Mouse (Mus musculus) kidney, embryonic 16.5 days (tissue): Measurements from ENCODE around the gene Schip1. TPM values are rescaled to one million over a fixed set of nuclear protein-coding genes. Genes with fewer than 3 reads are reported as not detected.

Experiments
- ATAC-seq: fragments of 200-750 bp; cut with Nextera tagmentation; 2 replicates; pipeline ENCODE4 v1.8.0; 2017; ENCODE audit warnings: moderate TSS enrichment; ENCODE audit not compliant: low FRiP score, low TSS enrichment
- H3K27ac ChIP-seq: fragments of 300-500 bp; sonication (generic); 2 replicates; pipeline ENCODE4 v1.5.1; 2014; ENCODE audit warnings: low read length
- H3K27me3 ChIP-seq: fragments of 300-500 bp; sonication (generic); 2 replicates; pipeline ENCODE4 v1.6.1; 2014; ENCODE audit warnings: low read length, control low read depth, mixed read lengths; ENCODE audit not compliant: insufficient read depth
- H3K36me3 ChIP-seq: fragments of 300-500 bp; sonication (generic); 2 replicates; pipeline ENCODE4 v1.6.1; 2014; ENCODE audit warnings: low read length, control low read depth, mixed read lengths; ENCODE audit not compliant: insufficient read depth
- H3K4me1 ChIP-seq: fragments of 300-500 bp; sonication (generic); 2 replicates; pipeline ENCODE4 v1.6.1; 2014; ENCODE audit warnings: low read length, control low read depth, mixed read lengths; ENCODE audit not compliant: insufficient read depth
- H3K4me2 ChIP-seq: fragments of 300-500 bp; sonication (generic); replicated peaks from 2 replicates; pipeline ENCODE4 v1.6.1; 2014; ENCODE audit warnings: low read depth, low read length
- H3K4me3 ChIP-seq: fragments of 300-500 bp; sonication (generic); 2 replicates; pipeline ENCODE4 v1.5.1; 2014; ENCODE audit warnings: mild to moderate bottlenecking, low read length
- H3K9ac ChIP-seq: fragments of 300-500 bp; sonication (generic); replicated peaks from 2 replicates; pipeline ENCODE4 v1.6.1; 2014; ENCODE audit warnings: low read length
- H3K9me3 ChIP-seq: fragments of 300-500 bp; sonication (generic); 2 replicates; pipeline ENCODE4 v1.6.1; 2016; ENCODE audit warnings: low read length, control low read depth
- WGBS: fragments of 180-500 bp; shearing (Covaris S2); extraction: QIAGEN DNeasy Blood & Tissue Kit; methylation state at CpG from one replicate; pipeline ENCODE4 v1.1.7; 2014; 5-methylcytosine and 5-hydroxymethylcytosine counted together
- polyA plus RNA-seq: library from polyadenylated mRNA; unstranded; fragments of >200 nt; fragmentation: Nextera tagmentation; extraction: Ambion mirVana; gene quantifications from 2 replicates; pipeline ENCODE4 v1.2.1, GENCODE M21; 2015

Schip1 gene
- polyA plus RNA-seq, 1 experiment from 2014 or later = 48.9 TPM

DNA sequence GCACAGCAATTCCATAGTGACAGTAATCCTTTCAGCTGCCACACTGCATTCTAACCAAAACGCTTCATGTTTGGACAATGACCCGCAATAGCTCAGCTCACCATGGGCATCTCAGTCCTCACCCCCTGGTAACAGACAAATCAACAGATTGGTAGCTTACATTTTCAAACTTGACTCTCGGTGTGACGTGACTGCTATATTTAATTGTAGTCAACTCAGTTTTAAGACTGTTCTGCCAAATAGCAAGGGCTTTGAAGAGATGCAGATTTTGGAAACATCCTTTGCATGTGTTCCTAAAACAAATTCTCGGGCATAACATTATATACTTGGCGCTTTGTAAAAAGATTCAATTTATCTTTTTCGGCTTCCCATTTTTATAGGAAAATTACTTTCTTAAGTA is 232.2 kb downstream of the Schip1 start:
- ATAC-seq = no peak
- Histone ChIP-seq H3K9ac (no peak overlapping the region), H3K4me1 (no peaks in the 10 kb centered on the region), H3K36me3 (no peaks in the 10 kb centered on the region), H3K27ac (no peak overlapping the region), H3K27me3 (no peaks in the 10 kb centered on the region), H3K9me3 (no peaks in the 10 kb centered on the region), H3K4me2 (no peak overlapping the region), H3K4me3 (no peak overlapping the region)
- WGBS = 93% methylated on average over 7 of the region's 7 CpGs

DNA sequence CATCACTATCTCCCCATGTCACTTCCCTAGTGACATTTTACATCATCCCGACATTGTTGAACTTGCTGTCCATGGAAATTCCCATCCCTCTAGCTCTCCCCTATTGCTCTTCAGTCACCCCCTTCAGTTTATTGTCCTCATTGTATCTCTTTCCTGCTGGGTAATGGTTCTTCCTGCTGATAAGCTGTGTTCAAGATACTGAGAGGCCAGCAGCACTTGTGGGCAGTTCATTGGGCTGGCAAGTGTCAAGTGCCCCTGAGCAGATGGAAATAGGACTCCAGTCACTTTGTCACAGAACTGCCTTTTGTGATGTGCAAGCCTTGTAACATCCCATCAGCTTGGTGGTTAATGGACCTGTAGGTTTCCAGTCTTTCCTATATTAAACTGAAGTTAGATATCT is 241.0 kb downstream of the Schip1 start:
- 28% methylated on average over 1 of the region's 1 CpGs for WGBS
- no peak overlapping the region for H3K4me3 ChIP-seq
- no peak overlapping the region for H3K9ac ChIP-seq
- no peak overlapping the region for H3K27ac ChIP-seq
- H3K4me1 ChIP-seq = no peaks in the 10 kb centered on the region
- no peaks in the 10 kb centered on the region for H3K27me3 ChIP-seq
- H3K4me2 ChIP-seq = no peak overlapping the region
- no peaks in the 10 kb centered on the region for H3K9me3 ChIP-seq
- ATAC-seq = no peak
- H3K36me3 ChIP-seq = no peaks in the 10 kb centered on the region

DNA sequence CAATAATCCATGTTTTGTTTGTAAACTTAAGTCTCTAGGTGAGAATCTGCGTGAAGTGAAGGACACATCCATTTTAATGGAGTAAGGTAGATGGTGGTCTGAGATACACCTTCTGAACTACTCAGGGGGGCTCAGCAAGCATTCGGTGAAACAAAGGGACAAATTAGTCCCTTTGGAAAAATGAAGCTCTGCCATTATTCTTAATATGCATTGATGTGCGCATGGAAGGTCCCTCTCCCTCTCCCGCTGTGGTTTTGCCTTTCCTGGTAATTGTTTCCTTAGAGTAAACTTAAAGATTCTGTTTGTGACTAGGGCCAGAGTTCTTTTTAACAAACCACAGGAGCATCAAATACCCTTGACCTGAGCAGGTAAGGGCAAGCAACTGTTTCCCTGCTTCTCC is 242.1 kb downstream of the Schip1 start:
- H3K9me3 ChIP-seq = no peaks in the 10 kb centered on the region
- no peak overlapping the region for H3K4me2 ChIP-seq
- no peak overlapping the region for H3K27ac ChIP-seq
- no peak for ATAC-seq
- no peak overlapping the region for H3K9ac ChIP-seq
- H3K27me3 ChIP-seq = no peaks in the 10 kb centered on the region
- WGBS = 65% methylated on average over 4 of the region's 4 CpGs
- H3K4me1 ChIP-seq = no peaks in the 10 kb centered on the region
- no peaks in the 10 kb centered on the region for H3K36me3 ChIP-seq
- no peak overlapping the region for H3K4me3 ChIP-seq

DNA sequence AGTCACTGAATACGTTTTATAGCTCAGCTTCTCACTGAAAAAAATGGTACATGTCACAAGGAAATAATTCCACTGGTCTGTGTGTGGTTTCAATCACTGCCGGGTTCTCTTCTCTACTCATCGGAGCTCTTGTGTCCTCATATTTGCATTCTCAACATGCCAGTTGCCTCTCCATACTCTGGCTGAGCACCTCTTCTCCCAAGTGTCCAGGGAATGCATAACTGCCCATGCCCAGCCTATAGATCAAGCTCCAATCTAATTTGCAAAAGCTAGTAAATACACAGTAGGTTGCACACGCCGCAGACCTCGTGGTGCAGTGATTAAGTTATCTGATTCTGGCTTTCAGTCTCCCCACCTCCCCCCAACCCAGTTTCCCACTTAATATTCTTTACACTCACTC is 261.0 kb downstream of the Schip1 start:
- ATAC-seq = no peak
- no peak overlapping the region for H3K9ac ChIP-seq
- no peaks in the 10 kb centered on the region for H3K9me3 ChIP-seq
- no peaks in the 10 kb centered on the region for H3K36me3 ChIP-seq
- H3K27ac ChIP-seq = no peak overlapping the region
- H3K4me2 ChIP-seq = no peak overlapping the region
- H3K4me1 ChIP-seq = no peaks in the 10 kb centered on the region
- H3K27me3 ChIP-seq = no peaks in the 10 kb centered on the region
- 71% methylated on average over 6 of the region's 6 CpGs for WGBS
- H3K4me3 ChIP-seq = no peak overlapping the region

DNA sequence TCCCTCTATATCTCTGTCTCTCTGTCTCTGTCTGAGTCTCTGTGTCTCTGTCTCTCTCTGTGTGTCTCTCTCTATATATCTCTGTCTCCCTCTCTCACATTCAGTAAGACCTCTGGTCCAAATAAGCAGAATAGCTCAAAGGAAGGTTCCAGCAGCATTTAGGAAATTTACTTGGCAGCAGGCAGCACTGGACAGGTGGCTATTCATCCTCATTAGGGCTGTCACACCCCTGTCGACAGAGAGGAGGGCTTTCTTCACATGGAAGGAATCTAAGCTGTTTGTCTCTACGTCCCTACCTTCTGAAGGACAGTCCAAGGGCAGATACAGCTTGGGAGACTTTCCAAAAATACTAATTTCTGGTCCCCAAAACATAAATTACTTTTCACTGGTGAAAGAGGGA is 267.9 kb downstream of the Schip1 start:
- no peak overlapping the region for H3K4me2 ChIP-seq
- no peak for ATAC-seq
- H3K27me3 ChIP-seq = no peaks in the 10 kb centered on the region
- 25% methylated on average over 2 of the region's 2 CpGs for WGBS
- H3K9me3 ChIP-seq = no peaks in the 10 kb centered on the region
- no peak overlapping the region for H3K27ac ChIP-seq
- H3K4me1 ChIP-seq = no peaks in the 10 kb centered on the region
- no peaks in the 10 kb centered on the region for H3K36me3 ChIP-seq
- H3K9ac ChIP-seq = no peak overlapping the region
- H3K4me3 ChIP-seq = no peak overlapping the region

DNA sequence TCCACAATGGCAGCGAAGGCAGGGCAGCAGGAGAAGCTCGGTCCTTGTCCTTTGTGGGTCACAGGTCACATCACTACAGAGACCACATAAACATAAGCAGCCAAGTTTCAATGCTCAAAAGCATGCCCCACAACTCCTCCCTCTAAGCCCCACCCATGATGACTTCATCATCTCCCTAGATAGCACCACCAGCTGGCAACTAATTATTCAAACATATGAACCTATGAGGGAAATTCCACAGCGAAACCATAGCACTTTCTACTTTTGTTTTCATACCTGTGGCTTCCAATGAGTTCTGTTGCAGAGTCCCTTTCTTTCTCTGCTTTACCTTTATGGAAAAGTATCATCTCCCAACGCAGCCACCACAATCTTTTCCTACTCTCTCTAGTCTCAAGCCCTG is 270.9 kb downstream of the Schip1 start:
- 94% methylated on average over 4 of the region's 4 CpGs for WGBS
- no peak for ATAC-seq
- H3K27ac ChIP-seq = no peak overlapping the region
- H3K36me3 ChIP-seq = no peaks in the 10 kb centered on the region
- H3K9ac ChIP-seq = no peak overlapping the region
- no peak overlapping the region for H3K4me2 ChIP-seq
- no peak overlapping the region for H3K4me3 ChIP-seq
- no peaks in the 10 kb centered on the region for H3K27me3 ChIP-seq
- H3K9me3 ChIP-seq = no peaks in the 10 kb centered on the region
- no peaks in the 10 kb centered on the region for H3K4me1 ChIP-seq

DNA sequence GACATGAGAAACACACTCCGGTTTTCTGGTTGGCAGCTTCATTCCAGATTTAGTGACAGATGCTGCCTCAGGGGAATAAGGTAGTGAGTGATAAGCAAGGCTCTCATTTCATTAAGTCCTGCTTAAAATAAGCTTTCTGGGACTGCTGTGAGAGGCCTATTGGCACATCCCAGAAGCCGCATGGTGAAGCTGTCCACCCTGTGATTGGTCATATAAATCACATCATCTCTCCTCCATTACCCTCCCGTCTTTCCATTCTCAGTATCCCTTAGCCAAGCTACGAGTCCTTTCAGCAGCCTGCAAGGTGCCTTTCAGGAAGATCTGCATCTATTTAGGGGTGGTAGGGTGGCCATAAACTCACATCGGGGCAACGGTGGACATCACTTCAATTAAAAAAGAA is 286.0 kb downstream of the Schip1 start:
- Histone ChIP-seq H3K9ac (no peak overlapping the region), H3K4me2 (no peak overlapping the region), H3K9me3 (peaks cover 6% of the 10 kb centered on the region; the same call in 1 of the 2 replicates), H3K27me3 (no peaks in the 10 kb centered on the region), H3K4me3 (no peak overlapping the region), H3K36me3 (no peaks in the 10 kb centered on the region), H3K4me1 (peaks cover 11% of the 10 kb centered on the region), H3K27ac (no peak overlapping the region)
- ATAC-seq = no peak
- WGBS = 30% methylated on average over 6 of the region's 6 CpGs

DNA sequence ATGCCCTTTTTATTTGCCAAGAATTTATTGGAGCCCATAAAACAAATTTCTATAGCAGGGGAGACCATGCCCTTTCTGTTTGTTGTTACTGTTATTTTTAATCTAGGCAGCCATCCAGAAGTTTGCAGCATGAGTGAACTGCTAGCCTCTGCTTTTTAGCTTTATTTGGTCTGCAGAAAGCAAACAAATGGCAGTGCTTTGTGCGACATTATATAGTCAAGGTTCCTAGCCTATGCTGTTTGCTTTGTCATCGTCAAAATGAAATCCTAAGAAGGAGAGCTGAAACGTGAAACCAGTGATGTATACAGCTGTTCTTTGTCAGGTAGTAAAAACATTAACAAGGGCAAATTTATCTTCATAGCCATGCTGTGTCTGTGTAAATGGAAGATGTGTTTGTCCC is 286.9 kb downstream of the Schip1 start:
- no peak overlapping the region for H3K27ac ChIP-seq
- no peaks in the 10 kb centered on the region for H3K27me3 ChIP-seq
- ATAC-seq = peak; percentile 83
- H3K4me2 ChIP-seq = no peak overlapping the region
- WGBS = 15% methylated on average over 3 of the region's 3 CpGs
- H3K4me3 ChIP-seq = no peak overlapping the region
- no peak overlapping the region for H3K9ac ChIP-seq
- H3K4me1 ChIP-seq = peaks cover 11% of the 10 kb centered on the region
- H3K9me3 ChIP-seq = peaks cover 6% of the 10 kb centered on the region; the same call in 1 of the 2 replicates
- H3K36me3 ChIP-seq = no peaks in the 10 kb centered on the region

DNA sequence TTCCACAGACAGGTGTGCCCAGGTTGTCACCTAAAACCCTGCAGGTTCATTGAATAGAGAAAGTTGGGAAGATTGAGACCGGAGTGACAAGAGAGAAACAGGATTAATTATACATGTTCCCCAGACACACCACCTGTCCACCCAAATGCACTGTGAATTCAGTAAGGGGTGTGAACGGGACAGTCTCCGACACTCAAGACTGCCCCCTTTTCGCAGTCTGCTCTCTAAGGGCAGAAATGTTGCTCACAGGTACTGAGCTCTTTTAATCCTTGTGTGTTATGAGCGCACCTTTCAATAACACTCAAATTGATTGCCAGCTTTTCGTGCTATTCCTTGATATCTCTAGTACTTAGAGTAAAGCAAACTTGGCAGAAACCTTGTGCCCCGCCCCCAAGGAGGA is 288.4 kb downstream of the Schip1 start:
- 92% methylated on average over 7 of the region's 7 CpGs for WGBS
- no peaks in the 10 kb centered on the region for H3K36me3 ChIP-seq
- no peak overlapping the region for H3K4me3 ChIP-seq
- H3K9ac ChIP-seq = no peak overlapping the region
- ATAC-seq = no peak
- no peak overlapping the region for H3K4me2 ChIP-seq
- no peak overlapping the region for H3K27ac ChIP-seq
- peaks cover 6% of the 10 kb centered on the region; the same call in 1 of the 2 replicates for H3K9me3 ChIP-seq
- H3K4me1 ChIP-seq = peaks cover 11% of the 10 kb centered on the region
- H3K27me3 ChIP-seq = no peaks in the 10 kb centered on the region

DNA sequence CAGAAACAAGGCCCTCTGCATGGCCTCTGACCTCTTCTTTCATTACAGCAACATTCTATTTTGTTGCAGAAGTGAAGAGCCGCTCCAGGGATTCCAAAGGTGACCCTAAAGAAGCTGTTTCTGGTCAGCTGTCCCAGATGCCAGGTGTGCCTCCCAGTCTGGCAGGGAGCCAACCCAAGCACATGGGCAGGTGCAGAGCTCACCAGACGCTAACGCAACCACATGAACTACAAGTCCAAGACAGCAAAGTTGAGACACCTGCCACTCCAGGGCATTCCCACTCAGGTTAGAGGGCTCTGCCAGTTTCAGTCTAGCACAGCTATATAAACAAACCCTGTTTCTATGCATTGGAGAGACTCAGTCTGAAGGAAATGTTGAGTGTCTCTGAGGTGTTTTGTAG is 288.9 kb downstream of the Schip1 start:
- Histone ChIP-seq H3K27ac (no peak overlapping the region), H3K4me2 (no peak overlapping the region), H3K36me3 (no peaks in the 10 kb centered on the region), H3K4me3 (no peak overlapping the region), H3K4me1 (peaks cover 11% of the 10 kb centered on the region), H3K9ac (no peak overlapping the region), H3K9me3 (peaks cover 6% of the 10 kb centered on the region; the same call in 1 of the 2 replicates), H3K27me3 (no peaks in the 10 kb centered on the region)
- no peak for ATAC-seq
- WGBS = 46% methylated on average over 3 of the region's 3 CpGs

DNA sequence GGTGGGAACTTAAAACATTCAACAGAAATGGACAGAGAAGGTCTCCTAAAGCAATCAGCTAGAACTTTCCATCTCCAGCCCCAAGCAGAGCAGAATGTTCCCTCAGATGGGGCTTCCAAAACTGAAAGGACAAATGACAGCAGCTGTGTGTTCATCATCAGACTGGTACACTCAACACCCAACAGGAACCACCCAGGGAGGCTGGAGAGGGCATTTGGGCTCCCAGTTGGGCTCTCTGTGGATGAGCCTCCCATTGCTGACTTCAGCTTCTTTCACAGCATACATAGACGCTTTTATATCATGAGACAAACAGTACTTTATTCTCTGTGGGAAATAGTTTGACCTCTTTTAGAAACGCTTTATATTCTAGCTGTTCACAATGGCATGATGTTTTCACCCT is 291.9 kb downstream of the Schip1 start:
- H3K4me3 ChIP-seq = no peak overlapping the region
- ATAC-seq = no peak
- H3K27me3 ChIP-seq = no peaks in the 10 kb centered on the region
- no peaks in the 10 kb centered on the region for H3K36me3 ChIP-seq
- WGBS = 85% methylated on average over 2 of the region's 2 CpGs
- peaks cover 6% of the 10 kb centered on the region; the same call in 1 of the 2 replicates for H3K9me3 ChIP-seq
- H3K9ac ChIP-seq = no peak overlapping the region
- H3K27ac ChIP-seq = no peak overlapping the region
- H3K4me1 ChIP-seq = peaks cover 4% of the 10 kb centered on the region; the same call in 1 of the 2 replicates
- H3K4me2 ChIP-seq = no peak overlapping the region
